Mouse (Mus musculus) left cerebral cortex, postnatal 14 days (tissue): ENCODE measurements at regions not wholly inside any gene's neighbourhood (a gene's known extent, or its start where the extent isn't known, plus 50 kb on each side); places are given as distances from the start of the nearest gene placed in this dataset.
A peak's percentile ranks its signal among the peaks of the same experiment; 100 is the strongest.

Experiments used
- DNase-seq, 2 experiments: peaks; one replicate each; pipeline ENCODE4 v3.0.0; 2021 to 2022; ENCODE audit warnings: low spot score in 2 of 2, mixed read lengths in 1 of 2
- intact Hi-C: fragments of 180-260 bp; cut with DNase I; formaldehyde crosslinking; loops from one replicate; pipeline ENCODE4 v1.15.1; 2025

DNA sequence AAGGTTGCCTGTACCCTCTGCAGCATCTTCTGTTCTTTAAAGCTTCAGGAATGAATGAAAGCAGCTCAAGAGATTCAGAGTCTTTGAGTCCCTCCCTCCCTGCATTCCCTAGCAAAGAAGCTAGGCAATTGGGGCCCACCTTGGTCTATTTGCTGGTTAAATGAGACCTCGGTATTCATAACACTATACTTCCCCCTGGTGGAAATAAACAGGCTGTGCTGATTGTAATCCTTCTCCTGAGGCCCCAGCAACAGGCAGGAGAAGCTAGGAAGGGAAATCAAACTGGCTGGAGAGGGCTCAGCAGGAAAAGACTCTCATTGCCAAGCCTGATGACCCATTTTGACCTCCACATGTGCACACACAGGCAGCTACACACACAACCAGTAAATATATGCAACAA lies 137.1 kb downstream of the Sh3bp4 start:
- intact Hi-C loops = no loop called here
- peak; percentile 60 to 79 for DNase-seq

DNA sequence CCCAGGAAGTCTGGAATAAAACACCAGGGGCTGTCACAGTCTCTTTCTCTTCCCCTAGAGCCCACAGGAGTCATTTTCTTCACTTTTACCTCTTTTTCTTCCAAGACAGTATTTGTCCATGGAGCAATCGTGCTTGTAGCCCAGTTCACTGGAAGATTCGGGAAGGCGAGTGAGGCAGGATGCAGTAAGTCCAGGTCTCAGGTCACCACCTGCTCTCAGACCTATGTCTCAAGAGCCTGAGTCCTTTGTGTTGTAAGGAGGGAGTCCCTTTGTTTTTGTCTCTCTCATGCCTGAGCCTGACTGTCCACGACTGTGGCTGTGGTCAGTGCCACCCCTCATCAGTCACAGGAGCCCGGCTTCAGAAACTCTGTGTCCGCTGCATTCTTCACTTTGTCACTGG lies 140.9 kb downstream of the Sh3bp4 start:
- intact Hi-C loops = no loop called here
- no peak for DNase-seq

- intact Hi-C loops = no loop called here
- no peak for DNase-seq
These were observed 158.2 kb downstream of the Sh3bp4 start for GRCm38 (mm10) chr1:89228426-89228825.

- intact Hi-C loops = no loop called here
- no peak for DNase-seq
These were observed 161.5 kb downstream of the Sh3bp4 start for GRCm38 (mm10) chr1:89231756-89232155.

DNA sequence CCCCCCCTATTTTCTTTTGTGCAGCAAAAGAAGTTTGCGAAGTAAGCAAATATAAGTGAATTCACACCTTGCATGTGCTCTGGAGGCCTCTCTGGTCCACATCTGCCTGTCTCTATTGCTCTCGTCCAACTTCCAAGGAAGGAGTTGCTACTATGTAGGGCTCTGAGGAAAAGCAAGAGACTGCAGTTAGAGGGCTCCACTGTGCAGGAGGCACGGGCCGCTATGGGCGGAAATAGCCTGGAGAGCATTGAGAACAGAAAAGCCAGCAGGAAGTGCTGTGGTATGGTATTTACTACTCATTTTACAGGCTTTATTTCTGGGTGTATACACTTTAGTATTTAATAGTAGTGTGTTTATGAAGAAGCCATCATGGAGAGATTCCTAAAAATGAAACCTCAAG lies 162.2 kb downstream of the Sh3bp4 start:
- DNase-seq = no peak
- intact Hi-C loops = no loop called here

DNA sequence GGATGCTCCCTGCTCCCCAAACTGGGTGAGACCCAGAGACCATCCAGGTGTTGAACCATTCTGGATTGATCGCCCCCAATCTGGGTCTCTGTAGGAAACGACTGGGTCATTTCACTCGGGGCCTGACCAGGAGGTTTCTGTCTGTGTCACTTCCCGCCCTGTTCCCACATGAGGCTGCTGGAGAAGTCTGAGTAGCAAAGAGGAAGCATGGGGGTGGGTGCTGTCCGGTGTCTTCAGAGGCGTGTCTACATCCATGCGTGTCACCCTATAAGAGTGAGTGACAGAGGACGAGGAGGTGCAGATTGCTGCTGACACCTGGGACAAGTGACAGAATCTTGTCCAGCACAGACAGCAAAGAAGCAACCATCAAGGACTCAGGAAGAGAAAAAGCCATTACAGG lies 164.7 kb downstream of the Sh3bp4 start:
- intact Hi-C loops = loop anchor here (2.0 to 5.0 kb wide), 2 partner anchors 290 to 397 kb away; no protein-coding TSS in a partner anchor
- no peak for DNase-seq

- DNase-seq = peak; percentile 73 to 92
- intact Hi-C loops = loop anchor here (2.0 to 5.0 kb wide), 2 partner anchors 290 to 397 kb away; no protein-coding TSS in a partner anchor
These were observed 165.1 kb downstream of the Sh3bp4 start for GRCm38 (mm10) chr1:89235296-89235695.

GRCm38 (mm10) chr1:89237696-89238095 lies 167.5 kb downstream of the Sh3bp4 start:
- intact Hi-C loops = loop anchor here (2.0 to 5.0 kb wide), 2 partner anchors 369 to 395 kb away; no protein-coding TSS in a partner anchor
- peak; percentile 33 to 50 for DNase-seq

GRCm38 (mm10) chr1:89244598-89244997 lies 174.4 kb downstream of the Sh3bp4 start:
- peak; percentile 34 to 59 for DNase-seq
- intact Hi-C loops = no loop called here

- no peak for DNase-seq
- intact Hi-C loops = no loop called here
These were observed 175.2 kb downstream of the Sh3bp4 start for GRCm38 (mm10) chr1:89245202-89246003.

GRCm38 (mm10) chr1:89251753-89252152 lies 181.5 kb downstream of the Sh3bp4 start:
- no peak for DNase-seq
- intact Hi-C loops = no loop called here

- intact Hi-C loops = no loop called here
- no peak for DNase-seq
These were observed 182.3 kb downstream of the Sh3bp4 start for GRCm38 (mm10) chr1:89252528-89252927.

DNA sequence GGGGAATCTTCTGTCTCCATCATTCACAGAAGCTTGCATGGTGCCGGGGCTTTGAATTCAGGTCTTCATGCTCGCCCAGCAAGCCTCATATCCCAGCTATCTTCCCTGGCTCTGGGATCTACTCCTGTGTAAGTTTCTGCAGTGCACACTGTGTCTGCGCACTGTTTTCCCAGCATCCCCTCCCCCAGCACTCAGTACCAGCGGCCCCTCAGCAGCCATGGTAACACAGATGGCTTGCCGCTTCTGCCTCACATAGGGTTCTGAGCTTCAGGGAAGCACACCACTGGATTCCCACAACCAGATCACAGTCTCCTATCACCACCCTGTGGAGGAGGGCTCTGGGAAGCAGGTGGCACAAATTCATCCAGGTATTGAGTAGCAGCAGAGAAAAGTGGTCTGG lies 187.7 kb downstream of the Sh3bp4 start:
- DNase-seq = peak; percentile 15 to 35
- intact Hi-C loops = no loop called here

DNA sequence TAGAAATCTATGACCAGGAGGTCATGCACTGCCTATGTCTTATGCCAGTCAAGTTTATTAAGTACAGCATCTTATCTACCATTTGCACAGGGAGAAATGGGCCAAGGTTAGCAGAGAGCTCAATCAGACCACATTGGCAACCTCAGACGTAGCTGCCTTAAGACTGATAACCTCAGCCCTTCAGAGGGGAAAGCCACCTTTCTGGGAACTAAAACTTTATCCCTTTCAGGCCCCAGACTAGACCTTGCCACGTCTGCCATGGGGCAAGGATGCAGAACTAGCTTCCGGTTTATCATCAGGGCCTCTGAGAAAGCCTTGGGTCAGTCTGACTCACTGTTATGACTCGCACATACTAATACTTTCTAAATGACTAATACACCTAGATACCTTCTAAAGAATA lies 188.8 kb upstream of the Agap1 start:
- intact Hi-C loops = no loop called here
- DNase-seq = no peak

GRCm38 (mm10) chr1:89268806-89269205 lies 185.8 kb upstream of the Agap1 start:
- no peak for DNase-seq
- intact Hi-C loops = no loop called here

DNA sequence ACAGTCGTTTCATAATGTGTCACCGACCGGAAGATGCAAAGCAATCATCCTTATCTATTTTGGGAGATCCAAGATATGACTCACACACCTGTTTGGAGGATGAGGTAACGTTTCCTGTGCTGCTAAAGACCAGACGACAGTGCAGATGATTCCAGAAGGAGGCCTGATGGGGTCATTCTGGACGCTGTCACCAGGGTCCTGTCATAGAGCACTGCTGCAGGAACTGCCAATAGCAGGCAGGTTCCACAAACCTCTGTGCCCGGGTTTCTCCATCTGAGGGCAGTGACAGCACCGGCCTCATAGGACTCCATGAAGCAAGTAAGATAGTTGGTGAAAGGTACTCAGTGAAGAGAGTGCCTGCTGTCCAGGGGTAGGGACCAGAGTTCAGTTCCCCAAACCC lies 182.9 kb upstream of the Agap1 start:
- DNase-seq = no peak
- intact Hi-C loops = no loop called here

GRCm38 (mm10) chr1:89273021-89273420 lies 181.6 kb upstream of the Agap1 start:
- intact Hi-C loops = no loop called here
- DNase-seq = no peak

GRCm38 (mm10) chr1:89273786-89274362 lies 180.7 kb upstream of the Agap1 start:
- intact Hi-C loops = no loop called here
- no peak for DNase-seq

- intact Hi-C loops = no loop called here
- DNase-seq = no peak
These were observed 175.2 kb upstream of the Agap1 start for GRCm38 (mm10) chr1:89279382-89279781.

GRCm38 (mm10) chr1:89281107-89281655 lies 173.4 kb upstream of the Agap1 start:
- DNase-seq = no peak
- intact Hi-C loops = no loop called here

GRCm38 (mm10) chr1:89285041-89285440 lies 169.6 kb upstream of the Agap1 start:
- DNase-seq = no peak
- intact Hi-C loops = no loop called here
